Mouse (Mus musculus) gastrocnemius, postnatal 4 days (tissue): ENCODE measurements at regions not wholly inside any gene's neighbourhood (a gene's known extent, or its start where the extent isn't known, plus 50 kb on each side); places are given as distances from the start of the nearest gene placed in this dataset.

Experiments
- DNase-seq, 2 experiments: peaks; one replicate each; pipeline ENCODE4 v3.0.0; 2021 to 2022; ENCODE audit warnings: low spot score in 2 of 2, mixed read lengths in 2 of 2

- DNase-seq = no peak
These were observed 179.4 kb downstream of the Qdpr start for GRCm38 (mm10) chr5:45270679-45271078.

GRCm38 (mm10) chr5:45269391-45269790 lies 180.6 kb downstream of the Qdpr start:
- DNase-seq = no peak

GRCm38 (mm10) chr5:45266914-45267313 lies 183.1 kb downstream of the Qdpr start:
- DNase-seq = no peak

GRCm38 (mm10) chr5:45258486-45258885 lies 191.6 kb downstream of the Qdpr start:
- DNase-seq = no peak

GRCm38 (mm10) chr5:45256256-45256999 lies 193.6 kb downstream of the Qdpr start:
- DNase-seq = no peak

GRCm38 (mm10) chr5:45231856-45232255 lies 218.2 kb downstream of the Qdpr start:
- DNase-seq = no peak

- DNase-seq = no peak
These were observed 219.9 kb downstream of the Qdpr start for GRCm38 (mm10) chr5:45230097-45230496.

GRCm38 (mm10) chr5:45229477-45229876 lies 220.6 kb downstream of the Qdpr start:
- DNase-seq = no peak

- DNase-seq = no peak
These were observed 221.7 kb downstream of the Qdpr start for GRCm38 (mm10) chr5:45228226-45228927.

- DNase-seq = no peak
These were observed 229.6 kb downstream of the Qdpr start for GRCm38 (mm10) chr5:45220272-45220916.

GRCm38 (mm10) chr5:45219558-45219957 lies 230.5 kb downstream of the Qdpr start:
- DNase-seq = no peak

GRCm38 (mm10) chr5:45219101-45219500 lies 230.9 kb downstream of the Qdpr start:
- DNase-seq = no peak

GRCm38 (mm10) chr5:45214475-45214874 lies 235.6 kb downstream of the Qdpr start:
- no peak for DNase-seq

- DNase-seq = no peak
These were observed 251.6 kb downstream of the Qdpr start for GRCm38 (mm10) chr5:45198408-45198807.

GRCm38 (mm10) chr5:45196159-45196558 lies 253.9 kb downstream of the Qdpr start:
- DNase-seq = no peak

GRCm38 (mm10) chr5:45192287-45192686 lies 257.7 kb downstream of the Qdpr start:
- no peak for DNase-seq

- peak in 1 of 2 experiments; percentile 9 for DNase-seq
These were observed 276.8 kb downstream of the Qdpr start for GRCm38 (mm10) chr5:45173035-45173755.

GRCm38 (mm10) chr5:45159194-45159593 lies 290.8 kb downstream of the Qdpr start:
- DNase-seq = no peak

GRCm38 (mm10) chr5:45154936-45155335 lies 295.1 kb downstream of the Qdpr start:
- no peak for DNase-seq

GRCm38 (mm10) chr5:45144186-45144585 lies 305.9 kb downstream of the Qdpr start:
- DNase-seq = no peak

- DNase-seq = no peak
These were observed 312.6 kb downstream of the Qdpr start for GRCm38 (mm10) chr5:45137198-45137973.
